Mouse (Mus musculus): ENCODE results near the gene BC051019. TPM values are rescaled to one million over a fixed set of nuclear protein-coding genes. Genes with fewer than 3 reads are reported as not detected.

Gene BC051019
- total RNA-seq (2023): not detected

GRCm38 (mm10) chr7:109723697-109724096 is at the start of gene BC051019:
Gene BC051019 (minus strand): TSS chr7:109723850.

GRCm38 (mm10) chr7:109752008-109752925 is 28.6 kb upstream of the BC051019 start, which contains the start of gene Tmem9b:
Gene Tmem9b (minus strand): TSS chr7:109752875.

GRCm38 (mm10) chr7:109731626-109732025 is 8.0 kb upstream of the BC051019 start, which contains the start of gene Ascl3:
Gene Ascl3 (minus strand): TSS chr7:109731726.

GRCm38 (mm10) chr7:109703190-109704015 is 20.2 kb downstream of the BC051019 start, which contains the start of the genes St5 and Akip1:
Gene St5 (minus strand): TSS chr7:109703605.
Gene Akip1 (plus strand): TSS chr7:109703690.

Other genes starting within 250 kb of the BC051019 start
- gene Trim66, start 215.7 kb downstream of the BC051019 start, total RNA-seq (2023): 0.24 TPM
- 670 TPM for gene Rpl27a, start 204.7 kb downstream of the BC051019 start, total RNA-seq (2023)
- 1.3 TPM for gene St5, start 20.2 kb downstream of the BC051019 start, total RNA-seq (2023)
- gene Akip1, start 20.2 kb downstream of the BC051019 start, total RNA-seq (2023): 10.8 TPM
- gene Ascl3, start 7.9 kb upstream of the BC051019 start, total RNA-seq (2023): 1.1 TPM
- gene Tmem9b, start 29.0 kb upstream of the BC051019 start, total RNA-seq (2023): 34.5 TPM
- gene Nrip3, start 58.2 kb upstream of the BC051019 start, total RNA-seq (2023): 0.12 TPM
- not detected for gene Scube2, start 141.8 kb upstream of the BC051019 start, total RNA-seq (2023)
- gene Dennd5a, start 236.6 kb upstream of the BC051019 start, total RNA-seq (2023): 21.5 TPM

Measured in CD8-positive naive resting alpha-beta T cell, adult 57 days (primary cell).